Mouse (Mus musculus) forebrain, embryonic 15.5 days (tissue): ENCODE data around the gene Tgif1. TPM values are rescaled to one million over a fixed set of nuclear protein-coding genes. Genes with fewer than 3 reads are reported as not detected.

Experiments used
- ATAC-seq: fragments of 200-750 bp; cut with Nextera tagmentation; replicated peaks from 2 replicates; pipeline ENCODE4 v1.8.0; 2017; ENCODE audit warnings: mild to moderate bottlenecking, moderate TSS enrichment, moderate library complexity
- H3K27ac ChIP-seq: fragments of 300-500 bp; sonication (generic); replicated peaks from 2 replicates; pipeline ENCODE4 v1.5.1; 2015; ENCODE audit warnings: mild to moderate bottlenecking, inconsistent platforms
- H3K27me3 ChIP-seq: fragments of 300-500 bp; sonication (generic); 2 replicates; pipeline ENCODE4 v1.6.1; 2015; ENCODE audit warnings: inconsistent platforms
- H3K36me3 ChIP-seq: fragments of 300-500 bp; sonication (generic); 2 replicates; pipeline ENCODE4 v1.6.1; 2015; ENCODE audit warnings: mild to moderate bottlenecking, inconsistent platforms
- H3K4me1 ChIP-seq: fragments of 300-500 bp; sonication (generic); 2 replicates; pipeline ENCODE4 v1.6.1; 2015; ENCODE audit warnings: inconsistent platforms
- H3K4me2 ChIP-seq: fragments of 300-500 bp; sonication (generic); replicated peaks from 2 replicates; pipeline ENCODE4 v1.6.1; 2015; ENCODE audit warnings: mild to moderate bottlenecking, inconsistent platforms
- H3K4me3 ChIP-seq: fragments of 300-500 bp; sonication (generic); 2 replicates; pipeline ENCODE4 v1.5.1; 2015; ENCODE audit warnings: mild to moderate bottlenecking, inconsistent platforms
- H3K9ac ChIP-seq: fragments of 300-500 bp; sonication (generic); replicated peaks from 2 replicates; pipeline ENCODE4 v1.6.1; 2015; ENCODE audit warnings: mild to moderate bottlenecking, inconsistent platforms
- H3K9me3 ChIP-seq: fragments of 300-500 bp; sonication (generic); 2 replicates; pipeline ENCODE4 v1.6.1; 2016; ENCODE audit warnings: inconsistent platforms
- WGBS: fragments of 180-500 bp; shearing (Covaris S2); methylation state at CpG from one replicate; pipeline ENCODE4 v1.1.7; 2015; ENCODE audit warnings: mixed read lengths; 5-methylcytosine and 5-hydroxymethylcytosine counted together
- polyA plus RNA-seq: library from polyadenylated mRNA; unstranded; fragments of >200 nt; fragmentation: Nextera tagmentation; extraction: Ambion mirVana; gene quantifications from 2 replicates; pipeline ENCODE4 v1.2.1, GENCODE M21; 2015

Gene Tgif1
- polyA plus RNA-seq, 1 experiment from 2014 or later = 12.4 TPM

DNA sequence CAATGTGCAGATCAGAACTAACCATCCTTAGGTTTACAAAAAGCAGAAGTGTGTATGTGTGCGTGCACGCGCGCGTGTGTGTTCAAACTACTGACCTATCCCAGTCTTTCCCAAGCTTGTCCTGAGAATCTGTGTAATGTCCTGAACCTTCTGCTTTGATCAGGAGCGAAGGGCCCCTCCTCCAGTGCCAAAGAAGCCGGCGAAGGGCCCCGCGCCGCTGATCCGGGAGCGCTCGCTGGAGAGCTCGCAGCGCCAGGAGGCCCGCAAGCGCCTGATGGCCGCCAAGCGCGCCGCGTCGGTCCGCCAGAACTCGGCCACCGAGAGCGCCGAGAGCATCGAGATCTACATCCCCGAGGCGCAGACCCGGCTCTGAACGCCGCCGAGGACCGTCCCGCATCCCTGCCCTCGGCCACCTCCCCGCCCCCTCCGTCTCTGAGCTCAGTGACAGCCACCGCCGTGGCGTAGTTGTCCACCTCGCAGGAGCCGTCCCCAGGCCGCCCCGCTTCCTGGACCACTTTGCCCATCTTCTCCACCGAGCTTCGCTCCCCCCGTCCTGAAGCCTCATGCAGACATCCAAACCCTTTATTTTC is 35.4 kb downstream of the Tgif1 start:
- peaks cover 9% of the 10 kb centered on the region for H3K4me1 ChIP-seq
- peak overlapping the region; percentile 51 for H3K4me3 ChIP-seq
- WGBS = 3% methylated on average over 51 of the region's 51 CpGs
- peaks cover 29% of the 10 kb centered on the region for H3K27me3 ChIP-seq
- H3K4me2 ChIP-seq = peak overlapping the region; percentile 92
- H3K27ac ChIP-seq = no peak overlapping the region
- ATAC-seq = peak; percentile 80
- no peaks in the 10 kb centered on the region for H3K9me3 ChIP-seq
- H3K9ac ChIP-seq = peak overlapping the region; percentile 52
- H3K36me3 ChIP-seq = no peaks in the 10 kb centered on the region

GRCm38 (mm10) chr17:70815001-70815400 is 38.3 kb downstream of the Tgif1 start:
- WGBS = 62% methylated on average over 8 of the region's 8 CpGs
- no peak overlapping the region for H3K4me2 ChIP-seq
- peaks cover 9% of the 10 kb centered on the region for H3K4me1 ChIP-seq
- H3K9me3 ChIP-seq = no peaks in the 10 kb centered on the region
- ATAC-seq = no peak
- no peaks in the 10 kb centered on the region for H3K36me3 ChIP-seq
- H3K4me3 ChIP-seq = no peak overlapping the region
- H3K27me3 ChIP-seq = peaks cover 25% of the 10 kb centered on the region
- H3K9ac ChIP-seq = no peak overlapping the region
- no peak overlapping the region for H3K27ac ChIP-seq

DNA sequence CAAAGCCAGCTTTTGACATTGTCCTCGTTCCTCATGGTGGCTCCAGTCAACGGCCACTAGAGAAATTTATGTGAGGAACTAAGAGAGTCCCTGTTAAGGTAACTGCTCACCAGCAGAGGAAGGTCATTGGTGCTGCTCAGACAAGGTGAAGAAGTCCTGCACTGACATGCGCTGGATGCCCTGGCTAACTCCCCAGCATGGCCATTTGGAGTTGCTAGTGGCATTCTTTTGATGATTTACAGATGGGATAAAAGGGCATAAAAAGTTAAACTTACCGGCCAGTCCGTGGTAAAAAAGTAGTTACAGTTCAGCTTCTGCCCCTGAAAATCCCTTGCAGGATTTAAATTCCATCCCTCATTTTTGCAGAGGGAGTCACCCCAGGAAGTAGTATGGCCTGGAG is 42.6 kb downstream of the Tgif1 start:
- no peaks in the 10 kb centered on the region; the same call in 1 of the 2 replicates for H3K27me3 ChIP-seq
- no peak overlapping the region for H3K27ac ChIP-seq
- H3K4me3 ChIP-seq = no peak overlapping the region
- 95% methylated on average over 5 of the region's 5 CpGs for WGBS
- no peaks in the 10 kb centered on the region for H3K4me1 ChIP-seq
- no peaks in the 10 kb centered on the region for H3K9me3 ChIP-seq
- ATAC-seq = no peak
- no peak overlapping the region for H3K9ac ChIP-seq
- no peak overlapping the region for H3K4me2 ChIP-seq
- no peaks in the 10 kb centered on the region for H3K36me3 ChIP-seq

GRCm38 (mm10) chr17:70809776-70810175 is 43.6 kb downstream of the Tgif1 start:
- H3K36me3 ChIP-seq = no peaks in the 10 kb centered on the region
- no peak overlapping the region for H3K4me3 ChIP-seq
- H3K27me3 ChIP-seq = no peaks in the 10 kb centered on the region
- H3K4me1 ChIP-seq = no peaks in the 10 kb centered on the region
- H3K9ac ChIP-seq = no peak overlapping the region
- no peak for ATAC-seq
- no peaks in the 10 kb centered on the region for H3K9me3 ChIP-seq
- WGBS = 43% methylated on average over 3 of the region's 3 CpGs
- H3K27ac ChIP-seq = no peak overlapping the region
- H3K4me2 ChIP-seq = no peak overlapping the region

GRCm38 (mm10) chr17:70808837-70809236 is 44.5 kb downstream of the Tgif1 start:
- Histone ChIP-seq H3K27ac (no peak overlapping the region), H3K36me3 (no peaks in the 10 kb centered on the region), H3K4me3 (no peak overlapping the region), H3K9me3 (no peaks in the 10 kb centered on the region), H3K27me3 (no peaks in the 10 kb centered on the region), H3K4me2 (no peak overlapping the region), H3K4me1 (no peaks in the 10 kb centered on the region), H3K9ac (no peak overlapping the region)
- no peak for ATAC-seq
- 31% methylated on average over 14 of the region's 14 CpGs for WGBS

DNA sequence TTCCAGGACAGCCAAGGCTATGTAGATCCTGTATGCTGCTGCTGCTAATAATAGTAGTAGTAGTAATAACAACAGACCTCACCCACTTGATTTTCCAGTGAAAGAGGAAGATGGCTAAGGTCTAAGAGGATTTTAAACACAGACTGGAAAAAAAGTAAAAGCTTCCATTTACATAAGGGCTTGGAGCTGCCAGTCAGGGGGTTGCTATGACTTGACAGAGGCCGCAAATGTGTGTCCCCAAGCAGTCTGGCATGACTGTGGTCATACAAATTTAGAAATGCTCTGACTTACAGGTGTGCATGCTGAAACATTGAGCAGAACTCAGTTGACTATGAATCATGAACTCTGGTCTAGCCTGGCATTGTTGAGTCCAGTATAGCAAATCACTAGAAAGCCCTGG is 45.5 kb downstream of the Tgif1 start:
- no peak overlapping the region for H3K27ac ChIP-seq
- no peaks in the 10 kb centered on the region for H3K27me3 ChIP-seq
- H3K36me3 ChIP-seq = no peaks in the 10 kb centered on the region
- no peaks in the 10 kb centered on the region for H3K4me1 ChIP-seq
- 87% methylated on average over 1 of the region's 1 CpGs for WGBS
- H3K4me2 ChIP-seq = no peak overlapping the region
- ATAC-seq = no peak
- no peaks in the 10 kb centered on the region for H3K9me3 ChIP-seq
- H3K9ac ChIP-seq = no peak overlapping the region
- no peak overlapping the region for H3K4me3 ChIP-seq

DNA sequence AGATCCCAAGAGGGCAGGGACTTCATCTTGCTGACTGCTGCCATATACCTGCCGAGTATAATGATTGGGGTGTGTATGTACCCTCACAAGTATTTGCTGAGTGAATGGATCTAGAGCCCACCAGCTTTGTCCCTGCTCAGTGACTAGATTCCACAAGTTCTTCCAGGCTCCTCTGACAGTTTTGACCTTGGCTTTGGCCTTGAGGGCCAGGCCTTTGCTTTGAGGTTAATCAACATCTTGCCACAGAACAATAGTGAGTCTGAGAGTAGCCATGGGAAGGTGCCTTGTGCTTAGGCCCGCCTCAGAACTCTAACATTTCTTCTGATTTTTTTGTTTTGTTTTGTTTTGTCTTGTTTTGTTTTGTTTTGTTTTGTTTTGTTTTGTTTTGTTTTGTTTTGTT is 46.7 kb downstream of the Tgif1 start:
- Histone ChIP-seq H3K4me3 (no peak overlapping the region), H3K9me3 (no peaks in the 10 kb centered on the region), H3K4me1 (no peaks in the 10 kb centered on the region), H3K27ac (no peak overlapping the region), H3K36me3 (no peaks in the 10 kb centered on the region), H3K27me3 (no peaks in the 10 kb centered on the region), H3K9ac (no peak overlapping the region), H3K4me2 (no peak overlapping the region)
- WGBS = 81% methylated on average over 2 of the region's 2 CpGs
- ATAC-seq = no peak

DNA sequence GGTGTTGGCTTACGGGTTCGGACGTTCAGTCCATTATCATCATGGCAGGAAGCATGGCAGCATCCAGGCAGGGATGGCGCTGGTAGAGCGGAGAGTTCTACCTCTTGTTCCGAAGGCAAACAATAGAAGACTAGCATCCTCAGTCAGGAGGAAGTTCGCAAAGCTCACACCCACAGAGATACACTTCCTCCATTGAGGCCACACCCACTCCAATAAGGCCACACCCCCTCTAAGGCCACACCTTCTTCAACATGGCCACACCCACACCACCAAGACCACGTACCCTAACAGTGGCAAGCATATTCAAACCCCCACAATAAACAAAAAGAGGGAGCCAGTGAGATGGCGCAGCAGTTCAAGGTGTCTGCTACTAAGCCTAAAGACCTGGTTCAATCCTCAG is 47.5 kb downstream of the Tgif1 start:
- Histone ChIP-seq H3K9ac (no peak overlapping the region), H3K27ac (no peak overlapping the region), H3K27me3 (no peaks in the 10 kb centered on the region), H3K9me3 (no peaks in the 10 kb centered on the region), H3K4me3 (no peak overlapping the region), H3K4me2 (no peak overlapping the region), H3K4me1 (no peaks in the 10 kb centered on the region), H3K36me3 (no peaks in the 10 kb centered on the region)
- WGBS = 91% methylated on average over 9 of the region's 9 CpGs
- no peak for ATAC-seq

DNA sequence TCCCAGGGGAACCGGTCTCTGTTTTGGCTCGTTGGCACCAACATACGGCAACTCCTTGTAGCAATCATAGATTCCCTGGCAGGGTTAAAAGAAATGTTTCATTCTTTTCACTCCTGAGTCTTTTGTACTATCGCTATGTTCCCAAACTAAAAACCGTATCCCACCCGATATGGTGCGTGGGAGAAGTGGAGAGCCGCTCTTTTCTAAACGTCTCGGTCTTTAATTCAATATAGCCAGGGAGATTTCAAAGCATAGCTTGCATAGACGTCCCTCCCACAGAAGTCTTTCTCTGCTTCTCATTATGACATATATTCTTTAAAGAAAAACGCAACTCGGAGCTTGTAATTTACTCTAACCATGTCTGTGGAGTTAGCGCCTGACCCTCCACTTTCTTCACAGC is 51.3 kb downstream of the Tgif1 start:
- H3K4me3 ChIP-seq = no peak overlapping the region
- no peaks in the 10 kb centered on the region for H3K36me3 ChIP-seq
- H3K9me3 ChIP-seq = no peaks in the 10 kb centered on the region
- no peaks in the 10 kb centered on the region for H3K27me3 ChIP-seq
- H3K4me2 ChIP-seq = no peak overlapping the region
- no peak for ATAC-seq
- H3K4me1 ChIP-seq = no peaks in the 10 kb centered on the region
- no peak overlapping the region for H3K9ac ChIP-seq
- WGBS = 75% methylated on average over 14 of the region's 14 CpGs
- no peak overlapping the region for H3K27ac ChIP-seq

DNA sequence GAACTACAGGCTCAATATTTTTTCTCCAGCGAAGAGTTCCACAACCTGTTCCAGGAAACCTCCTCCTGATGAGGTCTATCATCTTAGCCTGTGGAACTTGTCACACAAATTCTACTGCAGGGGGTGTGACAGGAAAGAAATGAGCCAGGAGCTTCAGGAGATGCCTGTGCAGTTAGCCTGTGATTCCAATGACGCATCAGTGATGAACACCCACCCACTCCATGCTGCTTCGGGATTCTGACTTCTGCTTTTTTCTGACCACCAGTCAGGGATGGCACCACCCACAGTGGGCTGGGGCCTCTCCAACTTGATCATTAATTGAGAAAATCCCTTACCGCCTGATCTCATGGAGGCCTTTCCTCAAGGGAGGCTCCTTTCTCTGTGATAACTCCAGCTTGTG is 54.1 kb downstream of the Tgif1 start:
- Histone ChIP-seq H3K27ac (no peak overlapping the region), H3K9ac (no peak overlapping the region), H3K4me2 (no peak overlapping the region), H3K4me3 (no peak overlapping the region), H3K27me3 (no peaks in the 10 kb centered on the region), H3K9me3 (no peaks in the 10 kb centered on the region), H3K4me1 (peaks cover 6% of the 10 kb centered on the region), H3K36me3 (no peaks in the 10 kb centered on the region)
- no peak for ATAC-seq
- WGBS = 77% methylated on average over 4 of the region's 4 CpGs

DNA sequence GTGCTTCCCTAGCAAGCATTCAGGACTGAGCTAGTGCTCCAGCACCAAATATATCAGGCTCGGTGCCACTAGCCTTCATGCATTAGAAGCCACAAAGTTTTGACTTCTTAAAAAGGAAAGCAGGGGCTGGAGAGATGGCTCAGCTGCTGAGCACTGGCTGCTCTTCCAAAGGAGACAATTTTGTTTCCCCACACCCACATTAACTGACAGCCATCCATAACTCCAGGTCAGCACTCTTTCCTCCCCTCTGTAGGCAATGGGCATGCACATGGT is 55.6 kb downstream of the Tgif1 start:
- H3K4me1 ChIP-seq = peaks cover 10% of the 10 kb centered on the region
- H3K4me3 ChIP-seq = no peak overlapping the region
- no peak overlapping the region for H3K4me2 ChIP-seq
- WGBS = 88% methylated on average over 1 of the region's 1 CpGs
- no peak overlapping the region for H3K27ac ChIP-seq
- no peak for ATAC-seq
- no peaks in the 10 kb centered on the region for H3K36me3 ChIP-seq
- no peaks in the 10 kb centered on the region for H3K9me3 ChIP-seq
- no peaks in the 10 kb centered on the region for H3K27me3 ChIP-seq
- no peak overlapping the region for H3K9ac ChIP-seq

GRCm38 (mm10) chr17:70796940-70797772 is 56.2 kb downstream of the Tgif1 start:
- no peak overlapping the region for H3K4me2 ChIP-seq
- no peaks in the 10 kb centered on the region for H3K36me3 ChIP-seq
- peaks cover 10% of the 10 kb centered on the region for H3K4me1 ChIP-seq
- no peak overlapping the region for H3K9ac ChIP-seq
- H3K27ac ChIP-seq = no peak overlapping the region
- H3K27me3 ChIP-seq = no peaks in the 10 kb centered on the region
- no peak overlapping the region for H3K4me3 ChIP-seq
- ATAC-seq = no peak
- no peaks in the 10 kb centered on the region for H3K9me3 ChIP-seq
- 86% methylated on average over 8 of the region's 8 CpGs for WGBS

DNA sequence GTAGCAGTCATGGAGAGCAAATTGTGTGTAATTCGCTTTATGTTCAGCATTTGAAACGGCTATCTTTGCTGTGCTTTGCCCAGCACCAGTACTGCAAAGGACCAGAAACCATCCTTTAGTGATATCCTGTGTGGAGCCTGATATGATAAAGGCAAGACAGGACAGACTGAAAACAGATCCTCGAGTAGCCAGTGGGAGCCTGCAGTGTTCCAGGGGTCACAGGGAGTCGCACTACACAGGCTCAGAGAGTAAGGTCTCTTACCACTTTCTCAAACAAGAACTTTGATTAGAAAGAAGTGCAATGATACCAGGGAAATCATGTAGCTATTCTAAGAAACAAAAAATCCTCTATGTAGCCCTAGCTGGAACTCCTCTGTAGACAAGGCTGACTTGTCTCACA is 58.1 kb downstream of the Tgif1 start:
- Histone ChIP-seq H3K4me3 (no peak overlapping the region), H3K27me3 (no peaks in the 10 kb centered on the region), H3K9me3 (no peaks in the 10 kb centered on the region), H3K4me2 (no peak overlapping the region), H3K27ac (no peak overlapping the region), H3K36me3 (no peaks in the 10 kb centered on the region), H3K9ac (no peak overlapping the region), H3K4me1 (peaks cover 10% of the 10 kb centered on the region)
- ATAC-seq = no peak
- 80% methylated on average over 4 of the region's 4 CpGs for WGBS
